Mouse (Mus musculus) liver, embryonic 13.5 days (tissue): ENCODE data around the gene Psmc3. TPM values are rescaled to one million over a fixed set of nuclear protein-coding genes. Genes with fewer than 3 reads are reported as not detected.

Experiments
- ATAC-seq: fragments of 200-750 bp; cut with Nextera tagmentation; 2 replicates; pipeline ENCODE4 v1.8.0; 2017; ENCODE audit warnings: low read depth, mild to moderate bottlenecking, moderate number of reproducible peaks, moderate library complexity
- DNase-seq: peaks from one replicate; pipeline ENCODE4 v3.0.0; 2022
- H3K27ac ChIP-seq: fragments of 300-500 bp; sonication (generic); 2 replicates; pipeline ENCODE4 v1.5.1; 2015; ENCODE audit warnings: moderate library complexity, mild to moderate bottlenecking, inconsistent platforms
- H3K27me3 ChIP-seq: fragments of 300-500 bp; sonication (generic); 2 replicates; pipeline ENCODE4 v1.6.1; 2015; ENCODE audit warnings: mild to moderate bottlenecking, inconsistent platforms
- H3K36me3 ChIP-seq: fragments of 300-500 bp; sonication (generic); 2 replicates; pipeline ENCODE4 v1.6.1; 2015; ENCODE audit warnings: mild to moderate bottlenecking, inconsistent platforms
- H3K4me1 ChIP-seq: fragments of 300-500 bp; sonication (generic); replicated peaks from 2 replicates; pipeline ENCODE4 v1.6.1; 2015; ENCODE audit warnings: inconsistent platforms
- H3K4me2 ChIP-seq: fragments of 300-500 bp; sonication (generic); 2 replicates; pipeline ENCODE4 v1.6.1; 2015; ENCODE audit warnings: inconsistent platforms, mild to moderate bottlenecking, moderate library complexity
- H3K4me3 ChIP-seq: fragments of 300-500 bp; sonication (generic); replicated peaks from 2 replicates; pipeline ENCODE4 v1.5.1; 2015; ENCODE audit warnings: mild to moderate bottlenecking, inconsistent platforms
- H3K9ac ChIP-seq: fragments of 300-500 bp; sonication (generic); 2 replicates; pipeline ENCODE4 v1.6.1; 2015; ENCODE audit warnings: mild to moderate bottlenecking, inconsistent platforms
- H3K9me3 ChIP-seq: fragments of 300-500 bp; sonication (generic); replicated peaks from 2 replicates; pipeline ENCODE4 v1.6.1; 2016; ENCODE audit warnings: inconsistent platforms
- WGBS: fragments of 180-500 bp; shearing (Covaris S2); methylation state at CpG from one replicate; pipeline ENCODE4 v1.1.7; 2015; ENCODE audit not compliant: insufficient replicate concordance; 5-methylcytosine and 5-hydroxymethylcytosine counted together
- polyA plus RNA-seq: library from polyadenylated mRNA; unstranded; fragments of >200 nt; fragmentation: Nextera tagmentation; extraction: Ambion mirVana; gene quantifications from 2 replicates; pipeline ENCODE4 v1.2.1, GENCODE M21; 2015

The Psmc3 gene
- polyA plus RNA-seq, 1 experiment from 2014 or later, result 188 TPM

DNA sequence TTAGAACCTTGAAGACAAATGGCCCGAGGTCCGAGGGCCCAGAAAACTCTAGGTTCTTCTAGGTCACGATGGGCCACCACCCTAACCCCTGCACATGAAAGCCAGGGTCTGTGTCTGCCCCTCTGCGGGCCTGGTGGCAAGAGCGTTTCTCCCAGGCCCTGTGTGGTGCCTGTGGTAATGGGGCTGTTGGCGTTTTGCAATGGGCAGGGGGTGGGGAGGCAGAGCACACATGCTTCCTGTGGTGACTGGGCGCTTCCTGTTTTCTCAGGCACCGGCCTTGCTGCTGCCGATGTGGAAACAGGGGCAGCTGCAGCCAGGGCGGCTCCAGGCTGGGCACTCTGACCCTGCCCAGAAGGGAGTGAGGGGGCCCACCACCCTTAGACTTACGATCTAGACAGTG lies 29.0 kb downstream of the Psmc3 start:
- no peak for DNase-seq
- Histone ChIP-seq H3K27ac (peak overlapping the region; percentile 74), H3K9me3 (no peaks in the 10 kb centered on the region), H3K4me2 (peak overlapping the region; percentile 25), H3K36me3 (no peaks in the 10 kb centered on the region), H3K4me1 (peaks cover 38% of the 10 kb centered on the region), H3K27me3 (peaks cover 9% of the 10 kb centered on the region), H3K4me3 (0 out of 2 replicates have a peak overlapping the region, but pooled peaks have one; percentile 8), H3K9ac (peak overlapping the region; percentile 1)
- 11% methylated on average over 11 of the region's 11 CpGs for WGBS
- ATAC-seq, result peak; percentile 56

DNA sequence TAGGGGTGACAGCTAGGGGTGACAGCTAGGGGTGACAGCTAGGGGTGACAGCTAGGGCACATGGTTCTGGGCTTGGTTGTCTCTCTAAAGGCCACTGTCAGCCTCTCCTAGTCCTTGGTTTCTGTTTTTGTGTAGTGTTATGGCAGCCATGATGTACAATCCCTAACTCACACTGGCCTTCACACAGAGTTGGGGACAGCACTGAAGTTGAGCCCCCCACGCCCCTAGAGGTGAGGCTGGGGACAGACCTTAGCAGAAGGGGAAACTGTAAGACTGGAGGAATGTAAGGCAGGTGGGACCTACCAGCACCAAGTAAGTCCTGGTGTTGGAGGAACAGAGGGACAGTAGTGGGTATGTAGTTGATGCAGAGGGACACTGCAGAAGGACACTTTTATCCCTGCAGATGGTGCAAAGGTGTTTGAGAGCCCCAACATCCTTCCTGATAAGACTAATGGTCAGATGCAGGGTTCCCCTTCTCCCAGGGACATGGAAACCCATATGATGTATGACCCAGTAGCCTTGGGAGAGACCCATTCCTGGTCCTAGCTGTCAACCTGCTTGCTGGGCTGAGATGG lies 29.6 kb downstream of the Psmc3 start:
- H3K9me3 ChIP-seq, result no peaks in the 10 kb centered on the region
- 20% methylated on average over 1 of the region's 1 CpGs for WGBS
- peak overlapping the region; percentile 1 for H3K9ac ChIP-seq
- DNase-seq (no peak), ATAC-seq (0 out of 2 replicates have a peak, but pooled peaks have one; percentile 5)
- H3K4me3 ChIP-seq, result 0 out of 2 replicates have a peak overlapping the region, but pooled peaks have one; percentile 8
- H3K4me2 ChIP-seq, result peak overlapping the region; percentile 25
- H3K27ac ChIP-seq, result peak overlapping the region; percentile 74
- no peaks in the 10 kb centered on the region for H3K36me3 ChIP-seq
- peaks cover 39% of the 10 kb centered on the region for H3K4me1 ChIP-seq
- peaks cover 4% of the 10 kb centered on the region; the same call in 1 of the 2 replicates for H3K27me3 ChIP-seq

DNA sequence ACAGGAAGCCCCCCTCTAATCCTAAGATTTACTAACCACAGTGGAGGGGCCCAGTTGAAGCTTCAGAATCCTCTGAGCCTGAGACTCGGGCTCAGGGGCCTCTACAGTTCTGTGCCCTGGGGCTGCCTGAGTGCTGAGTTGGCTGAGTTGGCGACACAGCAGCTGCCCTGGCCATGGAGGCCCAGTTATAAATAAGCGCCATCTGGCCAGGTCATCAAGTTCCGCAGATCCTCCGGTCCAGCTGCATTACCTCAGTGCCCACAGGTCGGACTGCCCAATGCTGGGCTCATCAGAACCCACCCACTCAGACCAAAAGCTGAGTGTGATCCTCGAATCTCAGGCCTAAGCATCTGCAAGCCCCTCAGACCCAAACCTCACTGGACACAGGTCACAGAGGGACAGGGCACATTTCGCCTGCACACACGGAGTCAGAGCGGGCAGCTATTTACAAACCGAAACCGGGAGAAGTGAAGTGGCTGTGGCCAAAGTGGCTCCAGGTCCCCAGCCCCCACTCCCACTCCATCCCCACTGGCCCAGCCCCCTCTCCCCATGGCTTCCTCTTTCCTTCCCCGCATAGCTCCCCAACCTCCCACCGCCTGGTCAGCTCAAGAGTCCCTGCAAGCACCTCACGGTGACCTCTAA lies 30.5 kb downstream of the Psmc3 start:
- DNase-seq (no peak), ATAC-seq (no peak)
- Histone ChIP-seq H3K27me3 (peaks cover 4% of the 10 kb centered on the region; the same call in 1 of the 2 replicates), H3K4me2 (peak overlapping the region; percentile 13), H3K4me3 (no peak overlapping the region), H3K27ac (peak overlapping the region; percentile 74), H3K9me3 (no peaks in the 10 kb centered on the region), H3K9ac (0 out of 2 replicates have a peak overlapping the region, but pooled peaks have one; percentile 26), H3K4me1 (peaks cover 39% of the 10 kb centered on the region), H3K36me3 (no peaks in the 10 kb centered on the region)
- WGBS, result 53% methylated on average over 15 of the region's 15 CpGs

DNA sequence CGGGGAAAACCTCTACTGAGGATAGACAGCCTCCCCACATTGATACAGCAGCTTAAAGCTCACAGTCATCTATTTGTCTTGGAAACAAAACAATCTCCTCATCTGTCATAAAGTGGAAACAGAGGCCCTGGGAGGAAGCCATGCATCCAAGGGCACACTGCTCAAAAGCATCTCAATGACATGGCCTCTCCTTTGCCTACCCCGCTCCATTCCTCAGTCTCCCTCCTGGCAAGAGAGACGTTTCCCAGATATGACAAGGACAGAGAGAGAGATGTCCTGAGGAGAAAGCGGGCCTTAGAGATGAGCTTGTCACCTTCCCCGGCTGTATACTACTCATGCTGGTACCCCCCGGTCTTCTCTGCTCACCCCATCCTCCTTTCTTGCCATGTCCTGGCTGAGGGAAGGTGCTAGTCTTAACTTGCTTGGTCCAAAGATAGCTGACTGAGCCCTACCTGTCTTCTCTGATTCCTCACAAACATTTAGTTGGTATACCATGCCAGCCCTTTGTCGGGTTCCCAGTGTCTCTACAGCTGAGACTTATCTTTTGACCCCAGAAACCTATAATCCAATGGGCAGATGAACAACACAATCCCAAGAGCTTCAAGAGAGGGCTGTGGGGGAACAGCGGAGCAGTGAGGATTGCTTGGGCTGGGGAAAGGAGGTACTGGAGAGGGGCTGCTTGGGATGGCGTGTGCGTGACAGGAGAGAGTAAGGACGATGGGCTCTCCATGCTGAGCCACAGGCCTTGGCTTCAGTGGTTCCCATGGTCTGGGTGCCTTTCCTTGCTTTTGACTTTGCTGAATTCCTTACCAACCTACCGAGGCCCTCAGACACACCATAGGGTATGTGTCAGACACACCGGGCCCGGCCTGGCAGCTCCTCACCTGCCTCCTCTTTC lies 31.9 kb downstream of the Psmc3 start:
- Histone ChIP-seq H3K4me1 (peaks cover 51% of the 10 kb centered on the region), H3K4me3 (no peak overlapping the region), H3K9ac (no peak overlapping the region), H3K27me3 (0 out of 2 replicates have a peak, but pooled peaks cover 4% of the 10 kb centered on the region), H3K27ac (no peak overlapping the region), H3K9me3 (no peaks in the 10 kb centered on the region), H3K4me2 (no peak overlapping the region), H3K36me3 (no peaks in the 10 kb centered on the region)
- DNase-seq, result no peak
- ATAC-seq, result no peak
- 74% methylated on average over 14 of the region's 14 CpGs for WGBS

DNA sequence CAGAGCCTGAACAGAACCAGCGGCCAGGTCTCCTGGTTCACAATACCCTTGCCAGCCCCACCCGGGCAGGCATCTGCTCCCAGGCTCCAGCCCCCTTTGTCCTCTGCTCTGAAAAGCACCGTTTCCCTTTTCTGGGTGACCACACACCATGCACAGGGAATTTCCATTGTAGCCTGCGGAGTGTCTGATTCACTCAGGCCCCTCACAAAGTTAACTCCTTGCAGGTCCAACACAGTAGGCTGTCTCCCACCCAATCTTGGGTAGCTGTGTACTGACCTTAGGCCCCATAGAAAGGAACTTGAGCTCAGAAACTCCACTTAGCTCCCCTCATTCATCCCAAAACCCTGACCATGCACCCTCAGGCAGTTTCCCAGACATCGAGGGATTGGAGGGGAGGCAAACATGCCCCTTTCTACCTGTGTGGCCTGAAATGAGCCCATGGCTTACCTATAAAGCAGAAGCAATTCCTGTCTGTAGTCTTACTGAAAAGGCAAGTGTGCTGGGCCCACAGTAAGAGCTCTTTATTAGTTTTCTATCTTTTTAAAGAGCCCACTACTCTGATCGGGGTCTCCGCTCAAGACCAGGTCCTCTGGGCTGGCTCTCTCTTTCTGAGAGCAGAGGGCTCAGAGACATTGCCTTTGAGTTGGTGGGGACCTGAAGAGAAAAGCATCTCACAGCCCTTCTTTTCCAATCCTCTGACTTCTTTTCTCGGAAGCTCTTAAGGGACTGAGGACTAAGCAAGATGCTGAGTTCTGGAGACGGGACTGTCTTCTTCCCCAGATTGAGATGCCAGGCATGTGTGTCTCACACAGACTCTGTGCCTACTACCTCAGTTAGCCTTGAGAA lies 32.8 kb downstream of the Psmc3 start:
- Histone ChIP-seq H3K4me3 (no peak overlapping the region), H3K4me1 (peaks cover 48% of the 10 kb centered on the region), H3K9me3 (no peaks in the 10 kb centered on the region), H3K36me3 (no peaks in the 10 kb centered on the region), H3K9ac (no peak overlapping the region), H3K27me3 (0 out of 2 replicates have a peak, but pooled peaks cover 4% of the 10 kb centered on the region), H3K27ac (no peak overlapping the region; the same call in 1 of the 2 replicates), H3K4me2 (no peak overlapping the region)
- no peak for DNase-seq
- no peak for ATAC-seq
- WGBS, result 67% methylated on average over 9 of the region's 9 CpGs

DNA sequence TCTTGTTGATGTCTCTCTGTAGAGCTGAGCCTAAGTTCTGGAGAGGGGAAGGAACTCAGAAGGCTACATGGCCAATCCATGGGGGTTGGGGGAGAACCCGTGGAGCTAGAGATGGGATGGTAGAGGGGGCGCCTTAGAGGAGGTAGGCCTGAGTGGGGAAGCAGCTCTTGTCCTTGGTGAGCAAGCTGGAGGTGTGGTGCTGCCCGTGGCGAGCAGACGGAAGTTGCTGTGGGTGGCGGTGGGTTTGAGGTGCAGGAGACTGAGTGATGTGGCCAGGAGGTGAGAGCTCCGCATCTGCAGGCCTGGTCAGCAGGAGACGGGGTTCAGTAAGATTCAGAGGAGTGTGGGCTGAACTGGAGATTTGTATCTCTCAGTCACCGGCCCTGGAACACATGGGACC lies 33.6 kb downstream of the Psmc3 start:
- Histone ChIP-seq H3K4me3 (no peak overlapping the region), H3K27ac (0 out of 2 replicates have a peak overlapping the region, but pooled peaks have one; percentile 26), H3K4me1 (peaks cover 43% of the 10 kb centered on the region), H3K9ac (no peak overlapping the region), H3K4me2 (no peak overlapping the region), H3K36me3 (no peaks in the 10 kb centered on the region), H3K27me3 (0 out of 2 replicates have a peak, but pooled peaks cover 4% of the 10 kb centered on the region), H3K9me3 (no peaks in the 10 kb centered on the region)
- ATAC-seq, result no peak
- no peak for DNase-seq
- 59% methylated on average over 9 of the region's 9 CpGs for WGBS

DNA sequence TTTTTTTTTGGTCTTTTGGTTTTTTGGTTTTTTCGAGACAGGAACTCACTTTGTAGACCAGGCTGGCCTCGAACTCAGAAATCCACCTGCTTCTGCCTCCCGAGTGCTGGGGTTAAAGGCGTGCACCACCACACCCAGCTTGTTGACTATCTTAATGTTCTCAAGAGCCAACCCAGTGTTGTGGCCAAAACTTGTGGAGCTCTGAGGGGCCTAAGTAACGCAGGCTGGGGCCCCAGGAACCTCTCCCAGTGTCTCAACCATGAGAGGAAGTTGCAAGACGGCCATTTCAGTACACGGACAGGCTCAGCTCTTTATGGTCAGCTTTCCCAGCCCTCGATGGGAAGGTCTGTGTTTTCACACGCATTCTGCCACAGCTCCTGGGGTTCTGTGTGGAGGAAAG lies 35.2 kb downstream of the Psmc3 start:
- no peaks in the 10 kb centered on the region for H3K9me3 ChIP-seq
- peak; percentile 46; the same call in 1 of the 2 replicates for ATAC-seq
- H3K4me2 ChIP-seq, result no peak overlapping the region
- no peak for DNase-seq
- WGBS, result 32% methylated on average over 9 of the region's 9 CpGs
- 0 out of 2 replicates have a peak, but pooled peaks cover 4% of the 10 kb centered on the region for H3K27me3 ChIP-seq
- no peak overlapping the region for H3K4me3 ChIP-seq
- H3K9ac ChIP-seq, result no peak overlapping the region
- H3K27ac ChIP-seq, result peak overlapping the region; percentile 71
- peaks cover 30% of the 10 kb centered on the region for H3K4me1 ChIP-seq
- no peaks in the 10 kb centered on the region for H3K36me3 ChIP-seq

DNA sequence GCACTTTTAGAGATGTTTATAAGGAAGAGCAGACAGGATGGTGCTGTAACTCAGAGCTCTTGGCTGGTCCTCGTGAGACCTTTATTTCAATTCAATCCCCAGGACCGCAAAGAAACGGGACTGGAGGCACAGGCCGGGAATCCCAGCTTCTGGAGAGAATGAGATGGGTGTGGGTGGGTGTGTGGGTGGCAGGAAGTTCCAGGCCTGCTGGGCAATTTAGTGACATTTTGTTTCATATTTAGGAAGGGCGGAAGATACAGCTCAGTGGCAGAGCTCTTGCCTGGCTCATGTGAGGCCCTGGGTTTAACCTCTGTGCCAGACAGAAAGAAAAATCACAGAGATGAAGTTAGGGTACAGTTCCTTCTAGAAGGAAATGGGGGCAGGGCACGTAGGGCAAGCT lies 36.4 kb downstream of the Psmc3 start:
- H3K36me3 ChIP-seq, result no peaks in the 10 kb centered on the region
- H3K9me3 ChIP-seq, result no peaks in the 10 kb centered on the region
- peaks cover 26% of the 10 kb centered on the region for H3K4me1 ChIP-seq
- H3K27me3 ChIP-seq, result 0 out of 2 replicates have a peak, but pooled peaks cover 4% of the 10 kb centered on the region
- H3K4me2 ChIP-seq, result no peak overlapping the region
- DNase-seq, result no peak
- H3K27ac ChIP-seq, result no peak overlapping the region
- H3K9ac ChIP-seq, result no peak overlapping the region
- no peak overlapping the region for H3K4me3 ChIP-seq
- 69% methylated on average over 6 of the region's 6 CpGs for WGBS
- no peak for ATAC-seq

DNA sequence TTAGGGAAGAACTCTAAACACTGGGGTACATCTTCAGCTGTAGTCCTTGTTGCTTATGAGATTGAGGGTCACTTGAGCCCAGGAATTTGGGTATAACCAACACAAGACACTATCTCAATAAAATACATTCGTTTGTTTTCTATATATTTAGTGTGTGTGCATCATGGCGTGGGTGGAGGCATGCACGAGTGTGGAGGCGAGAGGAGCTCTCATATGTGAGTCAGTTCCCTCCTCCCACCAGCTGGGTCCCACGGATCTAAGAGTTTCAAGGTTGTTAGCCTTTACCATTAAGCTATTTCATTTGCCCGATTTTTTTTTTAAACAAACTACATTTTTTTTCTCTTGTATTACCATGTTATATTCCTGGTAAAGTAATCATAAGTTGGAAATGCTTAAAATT lies 37.0 kb downstream of the Psmc3 start:
- no peak for ATAC-seq
- 57% methylated on average over 6 of the region's 6 CpGs for WGBS

DNA sequence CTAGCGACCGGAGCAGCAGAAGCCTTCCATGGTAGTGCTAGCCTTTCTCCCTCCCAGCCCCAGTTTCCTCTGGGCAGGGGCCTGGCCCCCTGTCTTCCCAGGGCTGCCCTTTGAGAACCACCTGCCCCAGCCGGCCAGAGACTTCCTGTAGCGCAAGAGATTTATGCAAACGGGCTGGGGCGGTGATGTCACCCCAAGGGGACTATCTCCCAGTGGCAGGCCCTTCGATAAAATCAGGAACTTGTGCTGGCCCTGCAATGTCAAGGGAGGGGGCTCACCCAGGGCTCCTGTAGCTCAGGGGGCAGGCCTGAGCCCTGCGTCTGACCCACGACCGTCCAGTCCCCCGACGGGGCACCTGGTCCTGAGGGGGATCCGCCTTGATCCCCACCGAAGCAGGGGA lies 42.7 kb downstream of the Psmc3 start:
- H3K4me3 ChIP-seq, result peak overlapping the region; percentile 41
- H3K36me3 ChIP-seq, result no peaks in the 10 kb centered on the region
- H3K27me3 ChIP-seq, result no peaks in the 10 kb centered on the region
- peak overlapping the region; percentile 58 for H3K27ac ChIP-seq
- H3K4me1 ChIP-seq, result peaks cover 42% of the 10 kb centered on the region
- ATAC-seq (peak; percentile 69), DNase-seq (peak; percentile 62)
- H3K9me3 ChIP-seq, result no peaks in the 10 kb centered on the region
- WGBS, result 22% methylated on average over 14 of the region's 14 CpGs
- peak overlapping the region; percentile 50 for H3K9ac ChIP-seq
- H3K4me2 ChIP-seq, result peak overlapping the region; percentile 45

More for the DNA sequence above, 37.0 kb downstream of the Psmc3 start:
- no peak overlapping the region for H3K9ac ChIP-seq
- H3K4me3 ChIP-seq, result no peak overlapping the region
- no peaks in the 10 kb centered on the region for H3K36me3 ChIP-seq
- no peak overlapping the region for H3K4me2 ChIP-seq
- H3K27ac ChIP-seq, result no peak overlapping the region
- H3K4me1 ChIP-seq, result peaks cover 27% of the 10 kb centered on the region
- DNase-seq, result no peak
- H3K9me3 ChIP-seq, result no peaks in the 10 kb centered on the region
- H3K27me3 ChIP-seq, result 0 out of 2 replicates have a peak, but pooled peaks cover 4% of the 10 kb centered on the region
